Mouse (Mus musculus) gastrocnemius, postnatal 14 days (tissue): ENCODE results near the gene Kif3a. TPM values are rescaled to one million over a fixed set of nuclear protein-coding genes. Genes with fewer than 3 reads are reported as not detected.
A peak's percentile ranks its signal among the peaks of the same experiment; 100 is the strongest.

ENCODE experiments used
- DNase-seq: peaks from one replicate; pipeline ENCODE4 v3.0.0; 2021; ENCODE audit warnings: mixed read lengths
- intact Hi-C: fragments of 180-260 bp; cut with DNase I; formaldehyde crosslinking; loops from one replicate; pipeline ENCODE4 v1.15.1; 2025; ENCODE audit warnings: low total_unique reads
- long read RNA-seq, 2 experiments: library from polyadenylated mRNA; stranded (forward); transcript quantifications; one replicate each; pipeline ENCODE4 v2.0.0; 2021
- total RNA-seq, 2 experiments: library from RNA; stranded (reverse); gene quantifications; 2 replicates each; pipeline ENCODE4 v1.2.3; 2021

Kif3a gene
- total RNA-seq, result 1 to 10 TPM; 6.8 to 7.4 TPM
- long read RNA-seq, experiment 1, partial matches to known transcripts, result 0 of 6 reads
- long read RNA-seq, experiment 1, other reads (novel, unspliced or antisense), result 2 of 6 reads
- long read RNA-seq, experiment 2, partial matches to known transcripts, result 0 of 4 reads
- long read RNA-seq, experiment 2, other reads (novel, unspliced or antisense), result 2 of 4 reads

DNA sequence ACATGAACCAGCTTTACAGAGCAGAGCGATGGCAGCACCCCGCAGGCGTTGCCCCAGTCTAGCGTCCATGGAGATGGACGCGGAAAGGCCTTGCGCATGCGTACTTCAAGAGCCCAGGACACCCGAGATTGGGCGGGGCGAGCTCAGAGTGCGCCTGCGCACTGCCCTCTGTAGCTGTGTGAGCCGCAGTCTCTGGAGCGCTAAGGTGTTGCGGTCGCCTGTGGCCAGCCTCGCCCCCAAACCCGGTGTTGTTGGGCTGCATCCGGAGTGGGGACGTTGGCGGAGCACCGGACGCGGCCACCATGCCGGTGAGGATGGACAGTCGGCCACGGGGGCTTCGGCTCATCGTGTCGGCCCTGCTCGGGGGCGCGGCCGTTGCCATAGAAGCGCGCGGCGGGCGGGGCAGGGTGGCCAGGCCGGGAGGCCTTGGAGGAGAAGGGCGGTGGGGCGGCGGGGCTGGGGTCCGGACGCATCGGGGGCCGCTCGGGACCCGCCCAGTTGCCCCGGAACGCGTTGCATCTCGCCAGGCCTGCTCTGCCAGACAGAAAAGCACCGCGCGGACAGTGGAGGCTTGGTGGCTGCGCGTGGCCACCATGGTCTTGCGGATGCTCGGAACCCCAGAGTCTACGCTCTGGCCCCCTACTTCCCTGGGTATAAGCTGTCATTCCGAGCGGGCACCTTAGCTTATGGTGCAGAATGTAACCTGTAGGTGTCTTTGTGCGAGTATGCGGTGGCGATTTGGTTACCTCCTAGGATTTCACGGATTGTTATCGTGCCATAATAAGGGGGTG is at the start of gene Kif3a:
Gene Kif3a, plus strand, starts transcription at position 156 of the 791 bp plus-strand sequence.
- intact Hi-C loops, result no loop called here
- DNase-seq, result peak; percentile 92

DNA sequence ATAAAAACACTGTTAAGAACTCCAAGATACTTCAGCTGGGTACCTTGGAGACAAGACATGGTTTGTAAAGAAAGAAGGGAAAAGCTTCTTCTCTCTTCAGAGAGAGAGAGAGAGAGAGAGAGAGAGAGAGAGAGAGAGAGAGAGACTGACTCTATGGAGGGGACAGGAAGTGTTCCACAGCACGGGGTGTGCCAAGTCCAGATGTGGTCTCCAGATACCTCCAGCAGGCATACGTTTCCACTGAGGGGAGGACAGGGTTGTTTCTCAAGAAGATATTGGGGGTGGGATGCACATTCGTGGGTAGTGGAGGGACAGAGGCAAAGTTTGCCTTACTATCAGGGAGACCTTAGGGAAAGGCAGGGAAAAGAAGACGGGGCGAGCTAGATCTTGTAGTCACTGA is 48.4 kb upstream of the Kif3a start:
- intact Hi-C loops, result no loop called here
- no peak for DNase-seq

DNA sequence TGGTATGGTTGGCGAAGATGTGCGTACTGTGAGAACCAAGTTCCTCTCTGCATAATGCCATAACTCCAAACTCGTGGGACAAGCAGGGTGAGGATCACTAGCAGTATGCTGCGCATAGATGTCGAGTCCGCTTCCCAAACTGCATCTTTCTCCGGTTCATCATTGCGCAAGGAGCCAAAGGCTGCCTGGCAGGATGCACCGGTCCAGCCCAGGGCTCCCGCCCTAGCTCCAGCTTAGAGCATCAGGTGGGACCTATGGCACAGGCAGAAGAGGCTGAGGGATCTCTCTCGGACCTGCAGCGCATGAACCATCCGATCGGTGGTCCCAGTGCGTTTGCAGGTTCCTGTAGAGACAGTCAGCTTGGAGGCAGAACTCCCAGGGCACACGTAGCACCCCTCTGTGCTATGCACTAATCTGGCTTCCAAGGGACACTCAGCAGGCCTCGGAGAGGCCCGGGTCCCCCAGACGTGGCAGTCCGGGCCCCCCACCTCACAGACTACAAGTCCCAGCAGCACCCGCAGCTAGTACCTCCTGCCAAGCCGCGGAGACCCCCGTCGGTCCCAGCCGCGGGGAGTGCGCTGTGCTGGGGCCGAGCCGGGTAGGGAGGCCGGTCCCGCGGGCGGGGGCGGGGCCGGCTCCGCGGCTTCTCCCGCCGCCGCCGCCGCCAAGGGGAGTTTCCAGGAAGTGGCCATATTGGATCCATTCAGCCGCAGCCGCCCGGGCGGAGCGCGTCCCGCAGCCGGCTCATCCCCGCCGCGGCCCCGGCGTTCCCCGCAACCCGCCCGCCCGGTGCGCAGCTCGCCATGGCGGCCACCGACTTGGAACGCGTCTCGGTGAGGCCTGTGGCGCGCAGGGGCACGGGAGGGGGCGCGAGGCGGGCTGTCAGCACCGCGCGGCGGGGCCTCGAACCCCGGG is 47.7 kb upstream of the Kif3a start, which contains the start of gene Sept8:
Gene Sept8, plus strand, starts transcription at position 51 of the 915 bp plus-strand sequence.
- DNase-seq, result peak; percentile 70
- intact Hi-C loops, result no loop called here

DNA sequence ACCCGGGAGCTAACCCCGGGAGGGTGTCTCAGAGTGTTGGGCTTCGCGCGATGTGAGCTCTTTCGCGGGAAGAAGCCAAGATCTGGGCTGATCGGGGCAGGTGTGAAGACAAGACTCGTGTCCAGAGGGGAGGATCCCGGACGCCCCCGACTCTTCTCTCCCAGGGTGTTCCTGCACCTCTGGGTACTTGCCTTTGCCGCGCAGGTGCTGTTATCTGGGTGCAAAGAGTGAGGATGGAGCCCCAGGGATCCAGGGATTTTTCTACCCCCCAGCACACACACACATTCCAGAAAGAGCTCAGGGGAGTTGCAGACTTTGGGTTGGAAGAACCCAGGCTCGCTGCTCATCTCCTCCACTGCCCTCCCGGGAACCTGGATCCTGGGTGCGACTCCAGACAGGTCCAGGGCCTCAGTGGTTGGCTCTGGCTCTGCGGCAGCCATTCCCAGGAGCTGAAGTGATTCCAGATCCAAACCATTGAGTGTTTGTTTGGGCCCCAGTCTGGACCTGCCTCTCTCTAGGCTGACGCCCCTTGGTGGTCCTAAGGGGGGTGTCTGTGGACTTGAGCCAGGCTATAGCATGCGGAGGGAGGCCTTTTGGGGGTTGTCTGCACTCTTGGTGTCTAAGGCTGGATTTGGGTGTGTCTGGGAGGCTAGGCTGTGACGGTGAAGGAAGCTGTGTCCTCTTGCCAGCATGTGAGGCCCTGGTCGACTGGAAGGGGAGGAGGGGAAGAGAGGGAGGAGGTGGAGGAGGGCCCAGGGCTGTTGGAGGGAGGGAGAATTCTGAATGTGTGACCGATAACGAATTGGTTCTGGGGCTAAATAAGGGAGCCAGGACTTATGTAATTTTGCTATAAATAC is 46.8 kb upstream of the Kif3a start:
- peak; percentile 73 for DNase-seq
- intact Hi-C loops, result no loop called here

DNA sequence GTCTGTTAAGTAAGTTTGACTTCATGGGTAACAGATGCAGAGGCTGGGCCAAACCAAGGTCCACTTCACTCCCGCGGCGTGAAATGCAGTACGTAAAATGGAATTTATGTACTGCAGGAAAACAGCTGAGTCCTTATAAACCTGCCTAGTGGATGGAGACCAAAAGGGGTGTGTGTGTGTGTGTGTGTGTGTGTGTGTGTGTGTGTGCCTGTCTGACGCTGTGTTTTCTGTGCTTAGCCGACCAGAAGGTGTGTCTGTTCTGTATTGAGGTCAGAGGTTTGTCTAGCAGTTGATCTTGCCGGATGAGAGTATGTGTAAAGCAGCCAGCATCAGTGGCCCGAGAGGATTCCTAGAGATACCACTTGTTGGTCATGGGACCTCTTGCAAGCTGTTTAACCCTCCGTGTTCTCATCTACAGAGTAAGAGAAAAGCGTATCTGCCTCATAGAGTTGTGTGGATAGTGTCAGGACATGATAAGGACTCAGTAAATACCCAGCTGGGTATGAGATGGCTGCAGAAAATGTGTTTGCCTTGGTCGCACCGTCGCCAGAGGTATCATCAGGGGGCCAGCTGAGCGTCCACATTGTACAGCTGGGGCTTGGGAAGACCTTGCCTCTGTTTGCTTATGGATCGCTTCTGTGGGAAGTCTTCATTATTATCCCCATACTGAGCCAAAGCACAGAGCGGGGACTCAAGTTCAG is 45.9 kb upstream of the Kif3a start:
- intact Hi-C loops, result no loop called here
- no peak for DNase-seq

DNA sequence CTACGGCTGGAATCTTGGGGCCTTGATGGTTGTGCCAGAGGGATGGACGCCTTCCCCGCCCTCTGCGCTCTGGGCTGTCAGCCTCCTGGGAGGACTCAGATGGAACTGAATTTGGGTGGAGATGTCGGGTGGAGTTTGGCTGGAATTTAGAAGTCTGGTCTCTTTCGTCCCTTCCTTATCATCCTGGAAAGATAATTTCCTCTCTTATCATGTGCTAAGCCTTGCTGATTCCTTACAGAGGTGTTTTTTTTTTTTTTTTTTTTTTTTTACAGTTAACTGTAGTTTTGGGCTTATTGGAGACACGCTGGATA is 45.4 kb upstream of the Kif3a start:
- intact Hi-C loops, result no loop called here
- peak; percentile 47 for DNase-seq

DNA sequence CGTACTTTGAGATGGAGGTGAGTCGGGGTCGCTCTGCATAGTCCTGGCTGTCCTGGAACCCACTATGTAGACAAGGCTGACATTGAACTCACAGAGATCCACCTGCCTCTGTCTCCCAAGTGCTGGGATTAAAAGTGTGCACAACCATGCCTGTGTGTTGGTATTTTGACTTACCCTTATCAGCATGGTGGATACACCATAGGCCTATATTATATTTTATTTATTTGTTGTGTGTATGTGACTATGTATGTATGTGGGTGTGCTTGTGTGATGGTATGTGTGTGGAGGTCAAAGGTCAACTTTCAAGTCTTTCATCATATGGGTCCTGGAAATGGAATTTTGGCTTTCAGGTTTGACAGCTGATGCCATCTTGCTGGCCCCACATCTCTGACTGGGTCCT is 44.8 kb upstream of the Kif3a start:
- no peak for DNase-seq
- intact Hi-C loops, result no loop called here

DNA sequence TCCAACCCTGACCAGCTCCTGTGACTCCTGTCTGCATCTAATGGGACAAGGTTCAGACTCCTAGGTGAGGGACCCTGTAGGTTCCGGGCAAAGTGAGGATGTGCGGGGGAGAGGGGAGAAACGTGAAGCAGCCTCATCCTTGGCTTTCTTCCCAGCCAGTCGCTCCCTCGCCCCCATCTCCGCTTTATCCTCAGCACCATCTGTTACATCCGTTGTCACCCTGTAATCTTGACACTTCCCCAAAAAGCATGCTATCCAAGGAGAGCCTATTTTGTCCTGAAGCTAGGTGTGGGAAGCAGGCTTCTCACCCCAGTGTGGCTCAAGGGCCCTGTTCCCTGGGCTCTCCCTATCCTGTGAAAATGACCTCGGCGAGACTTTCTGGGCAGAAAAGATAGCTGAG is 44.2 kb upstream of the Kif3a start:
- no peak for DNase-seq

DNA sequence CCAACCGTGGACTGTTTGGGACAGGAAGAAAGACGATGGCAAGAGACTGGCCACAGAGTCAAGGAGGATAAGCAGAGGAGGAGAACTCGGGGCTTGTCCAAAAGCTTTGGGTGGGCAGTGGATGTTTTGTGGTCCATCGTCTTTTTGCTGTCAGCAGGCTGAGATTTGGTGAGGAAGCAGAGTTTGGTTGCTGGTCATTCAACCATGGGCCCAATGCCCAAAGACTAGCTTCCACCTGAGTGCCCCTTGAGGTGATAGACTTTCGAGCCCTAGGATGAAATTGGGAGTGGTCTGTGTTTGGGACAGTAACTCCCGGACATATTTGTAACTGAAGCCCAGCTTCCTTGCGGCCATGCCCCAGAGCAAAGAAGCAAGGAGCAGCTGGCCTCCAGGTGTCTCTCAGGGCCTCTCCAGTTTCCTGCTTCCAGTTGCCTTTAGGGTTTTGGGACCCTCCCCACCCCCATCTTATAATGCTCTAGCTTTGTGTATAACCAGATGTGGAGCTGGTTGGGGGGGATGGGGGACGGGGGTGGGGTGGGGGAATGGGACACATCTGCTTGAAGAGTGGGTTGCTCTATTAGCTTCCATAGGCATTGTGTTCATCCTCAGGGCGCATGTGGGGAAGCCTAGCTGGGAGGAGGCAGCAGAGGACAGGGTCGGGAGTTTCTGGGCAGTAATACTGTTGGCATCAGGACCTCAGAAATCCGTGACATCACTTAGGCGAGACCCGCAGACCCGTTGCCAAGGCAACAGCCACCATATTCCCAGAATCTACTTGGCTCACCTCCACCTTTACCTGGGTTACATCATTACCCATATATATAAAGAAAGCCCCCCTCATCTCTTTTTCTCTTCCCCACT is 43.4 kb upstream of the Kif3a start:
- intact Hi-C loops, result no loop called here
- DNase-seq, result no peak

More for the DNA sequence above, 44.2 kb upstream of the Kif3a start:
- intact Hi-C loops, result no loop called here

DNA sequence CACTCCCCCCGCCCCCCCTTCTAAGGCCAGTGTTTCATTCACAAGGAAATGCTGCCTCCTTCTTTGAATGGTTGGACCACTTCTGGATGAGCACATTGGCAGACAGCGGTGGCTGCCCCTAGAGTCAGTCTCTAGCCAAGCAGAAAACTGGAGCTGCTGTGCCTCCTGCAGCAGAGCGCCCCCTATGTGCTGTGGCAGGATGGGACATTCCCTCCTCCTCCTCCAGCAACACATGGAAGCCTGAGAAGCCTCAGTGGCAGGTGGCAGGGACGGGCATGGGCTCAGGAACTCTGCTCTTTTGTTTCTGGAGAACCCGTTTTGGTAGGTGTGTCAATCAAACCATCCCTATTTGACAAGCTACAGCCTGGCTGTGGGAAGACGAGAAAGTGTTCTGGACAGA is 42.3 kb upstream of the Kif3a start:
- intact Hi-C loops, result no loop called here

DNA sequence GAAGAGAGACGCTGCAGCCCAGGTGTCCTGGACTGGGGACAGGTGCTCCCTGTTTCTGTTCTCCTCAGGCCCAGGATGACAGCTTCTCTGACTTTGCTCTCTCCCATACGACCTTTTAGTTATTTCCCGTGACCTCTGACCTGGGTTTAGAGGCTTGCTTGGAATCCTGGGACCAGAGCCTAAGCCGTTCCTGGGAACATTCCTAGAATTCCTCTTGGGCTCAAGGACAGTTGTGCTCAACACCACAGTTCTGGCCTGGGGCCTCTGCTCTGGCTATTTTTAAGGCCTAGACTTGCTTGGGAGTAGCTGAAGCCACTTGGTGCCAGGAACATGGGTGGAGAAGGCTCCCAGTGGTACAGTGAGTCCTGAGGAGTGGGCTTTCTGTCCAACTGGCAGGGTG is 41.7 kb upstream of the Kif3a start:
- intact Hi-C loops, result no loop called here
- peak; percentile 26 for DNase-seq

More for the DNA sequence above, 42.3 kb upstream of the Kif3a start:
- DNase-seq, result peak; percentile 26

DNA sequence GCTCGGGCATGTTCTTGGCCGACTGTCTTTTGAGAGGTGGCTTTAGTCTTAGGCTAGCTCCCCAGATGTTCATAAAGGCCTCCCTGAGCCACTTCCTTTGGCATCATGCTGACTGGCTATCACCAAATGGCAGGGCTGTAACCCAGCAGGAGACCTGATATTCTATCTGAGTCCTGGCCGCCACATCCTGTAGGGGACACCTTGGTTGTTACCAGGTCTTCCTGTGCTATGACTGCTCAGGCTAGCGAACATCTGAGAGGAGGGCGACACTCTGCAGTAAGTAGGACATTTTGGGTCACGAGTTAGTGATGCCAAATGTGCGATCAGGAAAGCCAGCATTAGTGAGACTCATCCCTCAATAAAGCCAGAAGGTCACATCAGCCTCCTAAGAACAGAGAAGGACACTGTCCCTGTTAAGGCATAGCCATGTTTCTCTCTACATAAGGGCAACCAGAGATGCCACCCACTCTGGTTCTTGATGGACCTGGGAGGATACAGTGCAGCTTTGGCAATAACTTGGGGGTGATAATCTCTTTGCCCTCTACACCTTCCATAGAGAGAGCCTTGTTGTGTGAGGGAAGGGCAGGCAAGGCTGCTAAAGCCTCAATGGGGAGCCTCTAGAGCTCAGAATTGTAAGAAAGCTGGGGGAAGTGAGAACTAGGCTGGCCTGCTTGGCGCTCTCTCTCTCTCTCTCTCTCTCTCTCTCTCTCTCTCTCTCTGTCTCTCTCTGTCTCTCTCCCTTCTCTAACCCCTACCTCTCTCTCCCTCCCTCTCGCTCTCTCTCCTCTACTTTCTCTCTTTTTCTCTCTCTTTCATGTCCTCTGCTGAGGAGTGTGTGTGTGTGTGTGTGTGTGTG is 38.6 kb upstream of the Kif3a start:
- intact Hi-C loops, result no loop called here
- no peak for DNase-seq

DNA sequence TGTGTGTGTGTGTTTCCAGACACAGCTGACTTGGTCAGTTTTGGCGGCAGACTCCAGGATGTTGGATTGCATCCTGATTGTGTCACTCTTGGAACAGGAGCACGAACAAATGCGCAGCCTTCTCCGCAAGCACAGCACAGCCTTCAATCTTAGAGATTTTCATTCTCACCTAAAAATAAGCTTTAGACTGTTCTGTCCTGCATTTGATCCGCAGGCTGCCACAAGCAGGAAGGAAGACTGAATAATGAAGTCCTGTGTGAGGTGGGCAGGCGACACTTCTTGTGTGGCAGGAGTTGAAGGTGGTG is 38.0 kb upstream of the Kif3a start:
- peak; percentile 77 for DNase-seq
- intact Hi-C loops, result no loop called here

DNA sequence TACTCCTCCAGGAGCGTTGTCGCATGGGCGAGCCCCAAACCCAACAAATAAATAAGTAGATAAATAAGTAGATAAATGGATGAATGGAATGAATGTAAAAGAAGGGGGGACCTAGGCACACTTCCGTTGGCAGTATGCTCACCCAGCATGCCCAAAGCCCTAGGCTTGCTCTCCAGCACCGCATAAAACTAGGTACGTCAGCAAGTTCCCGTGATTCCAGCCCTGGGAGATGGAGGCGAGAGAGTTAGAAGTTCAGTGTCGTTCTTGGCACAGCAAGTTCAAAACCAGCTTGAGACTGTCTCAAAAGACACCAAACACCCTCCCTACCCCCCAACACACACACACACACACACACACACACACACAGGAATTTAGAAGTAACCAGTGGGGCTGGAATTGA is 37.2 kb upstream of the Kif3a start:
- no peak for DNase-seq
- intact Hi-C loops, result loop anchor here (10.0 kb wide), 1 partner anchor 55 kb away; the partner anchor contains the start of gene Gm9837

DNA sequence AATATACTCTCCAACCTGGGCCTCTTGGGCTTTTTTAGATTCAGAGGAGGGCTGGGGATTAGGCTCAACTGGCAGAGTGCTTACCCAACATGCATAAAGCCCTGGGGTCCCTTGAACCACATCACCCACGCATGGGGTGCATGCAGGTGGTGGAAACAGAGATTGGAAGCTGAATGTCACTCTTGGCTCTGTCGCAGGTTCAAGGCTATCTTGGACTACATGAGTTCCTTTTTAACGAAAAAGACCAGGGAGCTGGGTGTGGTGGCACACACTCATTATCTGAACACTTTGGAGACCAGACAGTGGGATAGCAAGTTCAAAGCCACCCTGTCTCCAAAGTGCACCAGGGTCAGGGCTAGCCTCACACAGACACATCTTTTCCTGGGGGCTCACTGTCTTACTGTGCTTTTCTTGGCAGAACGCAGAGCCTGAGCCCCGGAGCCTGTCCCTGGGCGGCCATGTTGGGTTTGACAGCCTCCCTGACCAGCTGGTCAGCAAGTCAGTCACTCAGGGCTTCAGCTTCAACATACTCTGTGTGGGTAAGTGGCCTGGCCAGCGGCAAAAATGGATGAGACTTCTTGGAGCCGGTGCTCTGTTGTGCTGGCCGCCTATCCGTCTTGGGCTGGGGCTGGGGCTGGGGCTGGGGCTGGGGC is 35.5 kb upstream of the Kif3a start:
- no peak for DNase-seq
- intact Hi-C loops, result loop anchor here (10.0 kb wide), 1 partner anchor 57 kb away; the partner anchor contains the start of gene Gm9837

DNA sequence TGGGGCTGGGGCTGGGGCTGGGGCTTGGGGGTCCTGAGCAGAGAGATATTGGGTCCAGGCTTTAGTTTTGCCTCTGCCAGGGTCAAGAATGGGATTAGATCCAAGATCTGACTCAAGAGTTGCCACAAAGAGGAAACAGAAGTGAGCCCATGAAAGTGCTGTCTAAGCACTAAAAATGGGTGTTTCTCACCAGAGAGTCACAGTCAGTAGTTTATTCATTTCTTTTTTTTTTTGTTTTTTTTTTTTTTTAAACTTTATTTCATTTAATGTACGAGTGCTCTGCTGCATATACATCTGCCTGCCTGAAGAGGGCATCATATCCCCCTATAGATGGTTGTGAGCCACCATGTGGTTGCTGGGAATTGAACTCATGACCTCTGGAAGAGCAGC is 35.0 kb upstream of the Kif3a start:
- DNase-seq, result no peak
- intact Hi-C loops, result loop anchor here (10.0 kb wide), 1 partner anchor 57 kb away; the partner anchor contains the start of gene Gm9837
